ENCODE assay signal across 22 mouse cellular contexts in genomic region chrX:56741428-56741827, GRCm38 (mm10). TPM values are rescaled to one million over a fixed set of nuclear protein-coding genes. Genes with fewer than 3 reads are reported as not detected.
A peak's percentile ranks its signal among the peaks of the same experiment; 100 is the strongest.
DNase-seq lines count a peak whose midpoint lies in the region; ATAC-seq lines count a peak whose summit lies in the region.
"Had no signal": no experiment of that assay in that cellular context is flagged by ENCODE, and none has a peak within 500 bp of the region (broad histone marks: within the 10 kb centered on the region; RNA-seq: fewer than 3 reads in every experiment).

No protein-coding gene starts in this region.

- H3K27ac ChIP-seq in liver, embryonic 12.5 days: 0 out of 2 replicates have a peak overlapping the region, but pooled peaks have one; percentile 14
- no peak overlapping the region for H3K27ac ChIP-seq in kidney, embryonic 14.5 days (ENCODE audit: low read depth, low read length)
- no peak overlapping the region for H3K27ac ChIP-seq in forebrain, embryonic 10.5 days
- H3K27ac ChIP-seq: embryonic facial prominence, embryonic 12.5 days; forebrain, embryonic 12.5 days; heart, adult 2 months; heart, embryonic 15.5 days; hindbrain, embryonic 10.5 days; hindbrain, embryonic 14.5 days; intestine, embryonic 15.5 days had no signal

- H3K27me3 ChIP-seq in liver, embryonic 12.5 days (replicated peaks): no peaks in the 10 kb centered on the region
- H3K27me3 ChIP-seq in kidney, embryonic 14.5 days (ENCODE audit: control insufficient read depth, insufficient read depth, low read length): no peaks in the 10 kb centered on the region
- no peaks in the 10 kb centered on the region for H3K27me3 ChIP-seq in forebrain, embryonic 10.5 days (ENCODE audit: poor library complexity, severe bottlenecking)
- H3K27me3 ChIP-seq: embryonic facial prominence, embryonic 12.5 days; forebrain, embryonic 12.5 days; heart, embryonic 15.5 days; intestine, embryonic 15.5 days had no signal

- no peak for ATAC-seq in liver, embryonic 12.5 days
- ATAC-seq in megakaryocyte, adult 5-6 weeks (ENCODE audit: poor library complexity, severe bottlenecking): peak; percentile 68
- ATAC-seq in kidney, embryonic 14.5 days (ENCODE audit: low FRiP score, low TSS enrichment): no peak
- ATAC-seq: forebrain, embryonic 16.5 days; intestine, embryonic 15.5 days had no signal

- 28% methylated on average over 3 of the region's 3 CpGs for whole genome bisulfite sequencing in liver, embryonic 12.5 days (ENCODE audit: insufficient replicate concordance)
- WGBS in kidney, embryonic 14.5 days: 72% methylated on average over 3 of the region's 3 CpGs
- WGBS in forebrain, embryonic 10.5 days: 78% methylated on average over 3 of the region's 3 CpGs

- H3K4me1 ChIP-seq in liver, embryonic 12.5 days: no peaks in the 10 kb centered on the region
- no peaks in the 10 kb centered on the region for H3K4me1 ChIP-seq in kidney, embryonic 14.5 days (ENCODE audit: control insufficient read depth, insufficient read depth, low read length)
- peaks cover 5% of the 10 kb centered on the region; the same call in 1 of the 2 replicates for H3K4me1 ChIP-seq in forebrain, embryonic 10.5 days
- H3K4me1 ChIP-seq: embryonic facial prominence, embryonic 12.5 days; forebrain, embryonic 12.5 days; hindbrain, embryonic 10.5 days; intestine, embryonic 15.5 days had no signal

- no peaks in the 10 kb centered on the region for H3K36me3 ChIP-seq in liver, embryonic 12.5 days
- no peaks in the 10 kb centered on the region for H3K36me3 ChIP-seq in kidney, embryonic 14.5 days (ENCODE audit: control insufficient read depth, insufficient read depth, low read length)
- H3K36me3 ChIP-seq in forebrain, embryonic 10.5 days (replicated peaks): 0 out of 2 replicates have a peak, but pooled peaks cover 3% of the 10 kb centered on the region
- H3K36me3 ChIP-seq: embryonic facial prominence, embryonic 12.5 days; forebrain, embryonic 12.5 days; heart, embryonic 15.5 days; intestine, embryonic 15.5 days had no signal

- DNase-seq in liver: no peak
- peak; percentile 81 for DNase-seq in MEL-GATA-1-ER (ENCODE audit: extremely low read depth, low read depth)
- no peak for DNase-seq in adrenal gland, adult 2 months
- DNase-seq in forebrain, embryonic 10.5 days (ENCODE audit: extremely low spot score, low spot score): no peak
- DNase-seq: adrenal gland, postnatal 14 days; cerebellum, adult 11-12 months; cerebellum, postnatal 10 days; embryo, embryonic 11 days; gastrocnemius, postnatal 10 days; heart, adult 2 months; heart, postnatal 14 days had no signal

- no peak overlapping the region for H3K4me2 ChIP-seq in liver, embryonic 12.5 days
- no peak overlapping the region for H3K4me2 ChIP-seq in kidney, embryonic 14.5 days (replicated peaks; ENCODE audit: low read depth, low read length)
- H3K4me2 ChIP-seq: embryonic facial prominence, embryonic 12.5 days; forebrain, embryonic 12.5 days; heart, embryonic 11.5 days; heart, embryonic 15.5 days; hindbrain, embryonic 14.5 days; intestine, embryonic 15.5 days had no signal

- no peaks in the 10 kb centered on the region for H3K9me3 ChIP-seq in liver, embryonic 12.5 days (replicated peaks)
- H3K9me3 ChIP-seq in kidney, embryonic 14.5 days (ENCODE audit: control insufficient read depth, low read length): no peaks in the 10 kb centered on the region
- H3K9me3 ChIP-seq in forebrain, embryonic 10.5 days: no peaks in the 10 kb centered on the region
- H3K9me3 ChIP-seq: embryonic facial prominence, embryonic 12.5 days; forebrain, embryonic 12.5 days; heart, embryonic 15.5 days; hindbrain, embryonic 10.5 days; intestine, embryonic 15.5 days had no signal

- no peak overlapping the region for H3K9ac ChIP-seq in liver, embryonic 12.5 days
- no peak overlapping the region for H3K9ac ChIP-seq in kidney, embryonic 14.5 days (ENCODE audit: low read depth, low read length)
- H3K9ac ChIP-seq: embryonic facial prominence, embryonic 12.5 days; forebrain, embryonic 12.5 days; heart, embryonic 15.5 days; hindbrain, embryonic 14.5 days; intestine, embryonic 15.5 days had no signal

- H3K4me3 ChIP-seq in liver, embryonic 12.5 days: no peak overlapping the region
- no peak overlapping the region for H3K4me3 ChIP-seq in kidney, embryonic 14.5 days (ENCODE audit: low read length)
- no peak overlapping the region for H3K4me3 ChIP-seq in forebrain, embryonic 10.5 days
- H3K4me3 ChIP-seq: embryonic facial prominence, embryonic 12.5 days; forebrain, embryonic 12.5 days; heart, adult 2 months; heart, embryonic 15.5 days; hindbrain, embryonic 10.5 days; intestine, embryonic 15.5 days had no signal

RNA-seq across cellular contexts. Expression of gene Fhl1, which starts 9.8 kb away (rescaled TPM):
- polyA plus RNA-seq in liver, embryonic 12.5 days (2016; fragmentation: Nextera tagmentation; extraction: Ambion mirVana): 12.4 and 13.5 TPM in 2 replicates
- total RNA-seq in megakaryocyte, adult 5-6 weeks (2015): 0.21 TPM in 1 of 2 replicates, not detected in the other
- 1.4 TPM in 1 of 2 replicates, not detected in the other for total RNA-seq in megakaryocyte, adult 5-6 weeks (2017)
- polyA plus RNA-seq in kidney, embryonic 14.5 days (2014; fragmentation: Nextera tagmentation; extraction: Ambion mirVana): 47.4 and 60.3 TPM in 2 replicates
- 10 to 100 TPM; 27.9 to 59.4 TPM for total RNA-seq in adrenal gland, adult 2 months (2021)
- polyA plus RNA-seq in adrenal gland, adult 2 months (2012; rRNA removed): 31.5 and 35.3 TPM in 2 replicates
- 81.2 and 88.9 TPM in 2 replicates for polyA plus RNA-seq in forebrain, embryonic 10.5 days (2016; fragmentation: Nextera tagmentation; extraction: Ambion mirVana)
